Mouse (Mus musculus): ENCODE data around the gene Hist1h3f.

GRCm38 (mm10) chr13:23499943-23500342 is 43.9 kb upstream of the Hist1h3f start:
- TF ChIP-seq GATA1 (IDR thresholded peaks at IDR 0.05; ENCODE audit: borderline replicate concordance, low read length) (no peak), FLI1 (IDR thresholded peaks at IDR 0.05; ENCODE audit: low read length) (no peak)

Data from megakaryocyte, embryonic 14.5 days (primary cell).